Mouse (Mus musculus): ENCODE measurements around the gene Trmt10a. TPM values are rescaled to one million over a fixed set of nuclear protein-coding genes. Genes with fewer than 3 reads are reported as not detected.

Gene Trmt10a
- polyA plus RNA-seq, 1 experiment from 2014 or later: 11.4 TPM

GRCm38 (mm10) chr3:138110910-138111782 lies 32.1 kb upstream of the Trmt10a start:
- ATAC-seq (ENCODE audit: low read depth): no peak
- 86% methylated on average over 19 of the region's 19 CpGs for WGBS

GRCm38 (mm10) chr3:138114106-138114505 lies 29.1 kb upstream of the Trmt10a start:
- Histone ChIP-seq H3K27ac (ENCODE audit: low read length) (no peak overlapping the region), H3K4me2 (ENCODE audit: low read depth, low read length) (no peak overlapping the region), H3K9ac (ENCODE audit: low read length) (no peak overlapping the region), H3K36me3 (ENCODE audit: control insufficient read depth, insufficient read depth, low read length) (no peaks in the 10 kb centered on the region), H3K4me1 (replicated peaks; ENCODE audit: control insufficient read depth, insufficient read depth, low read length) (no peaks in the 10 kb centered on the region), H3K9me3 (ENCODE audit: control insufficient read depth, low read length) (no peaks in the 10 kb centered on the region), H3K27me3 (ENCODE audit: control insufficient read depth, insufficient read depth, low read depth, low read length) (no peaks in the 10 kb centered on the region), H3K4me3 (ENCODE audit: low read length) (no peak overlapping the region)
- ATAC-seq (ENCODE audit: low read depth): no peak
- WGBS: 77% methylated on average over 17 of the region's 17 CpGs

More at GRCm38 (mm10) chr3:138110910-138111782, 32.1 kb upstream of the Trmt10a start:
- no peaks in the 10 kb centered on the region for H3K4me1 ChIP-seq (replicated peaks; ENCODE audit: control insufficient read depth, insufficient read depth, low read length)
- no peaks in the 10 kb centered on the region for H3K36me3 ChIP-seq (ENCODE audit: control insufficient read depth, insufficient read depth, low read length)
- no peaks in the 10 kb centered on the region for H3K9me3 ChIP-seq (ENCODE audit: control insufficient read depth, low read length)
- H3K9ac ChIP-seq (ENCODE audit: low read length): no peak overlapping the region
- no peak overlapping the region for H3K4me3 ChIP-seq (ENCODE audit: low read length)
- H3K27ac ChIP-seq (ENCODE audit: low read length): no peak overlapping the region
- H3K27me3 ChIP-seq (ENCODE audit: control insufficient read depth, insufficient read depth, low read depth, low read length): no peaks in the 10 kb centered on the region
- no peak overlapping the region for H3K4me2 ChIP-seq (ENCODE audit: low read depth, low read length)

DNA sequence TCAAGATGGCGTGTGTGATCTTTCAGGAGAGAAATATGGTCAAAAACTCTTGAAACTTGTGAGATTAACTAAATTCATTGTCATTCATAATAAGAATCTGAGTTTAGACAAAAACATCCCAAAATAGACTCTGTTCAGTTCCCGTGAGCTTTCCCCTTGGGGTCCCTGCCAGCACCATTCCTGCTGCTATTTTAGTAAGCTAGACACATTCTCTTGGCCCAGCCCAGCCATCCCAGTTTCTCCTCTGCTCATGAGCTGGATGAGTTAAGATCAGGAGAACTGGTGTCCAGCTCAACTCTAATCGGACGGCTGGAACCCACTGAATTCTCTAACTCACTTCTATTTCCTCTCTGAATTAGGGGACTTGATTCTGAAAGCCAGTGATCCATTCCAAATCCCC lies 26.4 kb upstream of the Trmt10a start:
- no peak for ATAC-seq (ENCODE audit: low read depth)
- H3K36me3 ChIP-seq (ENCODE audit: control insufficient read depth, insufficient read depth, low read length): no peaks in the 10 kb centered on the region
- H3K27ac ChIP-seq (ENCODE audit: low read length): no peak overlapping the region
- H3K4me2 ChIP-seq (ENCODE audit: low read depth, low read length): no peak overlapping the region
- no peaks in the 10 kb centered on the region for H3K27me3 ChIP-seq (ENCODE audit: control insufficient read depth, insufficient read depth, low read depth, low read length)
- no peak overlapping the region for H3K9ac ChIP-seq (ENCODE audit: low read length)
- WGBS: 81% methylated on average over 4 of the region's 4 CpGs
- no peaks in the 10 kb centered on the region for H3K9me3 ChIP-seq (ENCODE audit: control insufficient read depth, low read length)
- H3K4me3 ChIP-seq (ENCODE audit: low read length): no peak overlapping the region
- no peaks in the 10 kb centered on the region for H3K4me1 ChIP-seq (replicated peaks; ENCODE audit: control insufficient read depth, insufficient read depth, low read length)

- no peak for ATAC-seq (ENCODE audit: low read depth)
- H3K9ac ChIP-seq (ENCODE audit: low read length): no peak overlapping the region
- H3K27ac ChIP-seq (ENCODE audit: low read length): no peak overlapping the region
- no peak overlapping the region for H3K4me3 ChIP-seq (ENCODE audit: low read length)
- H3K4me2 ChIP-seq (ENCODE audit: low read depth, low read length): no peak overlapping the region
- 58% methylated on average over 6 of the region's 6 CpGs for WGBS
- no peaks in the 10 kb centered on the region for H3K9me3 ChIP-seq (ENCODE audit: control insufficient read depth, low read length)
- H3K4me1 ChIP-seq (replicated peaks; ENCODE audit: control insufficient read depth, insufficient read depth, low read length): no peaks in the 10 kb centered on the region
- no peaks in the 10 kb centered on the region for H3K36me3 ChIP-seq (ENCODE audit: control insufficient read depth, insufficient read depth, low read length)
- H3K27me3 ChIP-seq (ENCODE audit: control insufficient read depth, insufficient read depth, low read depth, low read length): no peaks in the 10 kb centered on the region
Measured at GRCm38 (mm10) chr3:138118392-138118791, 24.9 kb upstream of the Trmt10a start.

DNA sequence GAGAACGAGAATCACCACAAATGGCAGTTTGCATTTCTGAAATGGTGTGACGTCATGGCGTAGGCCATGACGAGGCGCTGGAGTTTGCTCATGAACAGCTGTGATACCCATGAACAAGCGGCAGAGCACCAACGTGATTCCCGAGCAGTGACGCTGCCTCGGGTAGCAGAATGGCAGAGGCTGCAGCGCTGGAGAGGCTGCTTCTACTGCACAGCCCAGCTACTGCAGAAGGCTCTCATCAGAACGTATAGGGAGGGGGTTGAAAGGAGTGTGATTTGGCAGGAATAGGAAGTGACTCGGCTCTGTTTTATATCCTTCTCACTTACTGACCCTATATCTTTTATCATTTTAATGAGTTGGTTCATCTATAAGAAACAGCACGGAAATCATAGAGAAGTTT lies 24.4 kb upstream of the Trmt10a start:
- no peaks in the 10 kb centered on the region for H3K36me3 ChIP-seq (ENCODE audit: control insufficient read depth, insufficient read depth, low read length)
- no peak overlapping the region for H3K4me3 ChIP-seq (ENCODE audit: low read length)
- H3K4me2 ChIP-seq (ENCODE audit: low read depth, low read length): no peak overlapping the region
- H3K9ac ChIP-seq (ENCODE audit: low read length): no peak overlapping the region
- no peak overlapping the region for H3K27ac ChIP-seq (ENCODE audit: low read length)
- ATAC-seq (ENCODE audit: low read depth): peak; percentile 17; the same call in 1 of the 2 replicates
- WGBS: 55% methylated on average over 14 of the region's 14 CpGs
- no peaks in the 10 kb centered on the region for H3K9me3 ChIP-seq (ENCODE audit: control insufficient read depth, low read length)
- H3K4me1 ChIP-seq (replicated peaks; ENCODE audit: control insufficient read depth, insufficient read depth, low read length): no peaks in the 10 kb centered on the region
- no peaks in the 10 kb centered on the region for H3K27me3 ChIP-seq (ENCODE audit: control insufficient read depth, insufficient read depth, low read depth, low read length)

DNA sequence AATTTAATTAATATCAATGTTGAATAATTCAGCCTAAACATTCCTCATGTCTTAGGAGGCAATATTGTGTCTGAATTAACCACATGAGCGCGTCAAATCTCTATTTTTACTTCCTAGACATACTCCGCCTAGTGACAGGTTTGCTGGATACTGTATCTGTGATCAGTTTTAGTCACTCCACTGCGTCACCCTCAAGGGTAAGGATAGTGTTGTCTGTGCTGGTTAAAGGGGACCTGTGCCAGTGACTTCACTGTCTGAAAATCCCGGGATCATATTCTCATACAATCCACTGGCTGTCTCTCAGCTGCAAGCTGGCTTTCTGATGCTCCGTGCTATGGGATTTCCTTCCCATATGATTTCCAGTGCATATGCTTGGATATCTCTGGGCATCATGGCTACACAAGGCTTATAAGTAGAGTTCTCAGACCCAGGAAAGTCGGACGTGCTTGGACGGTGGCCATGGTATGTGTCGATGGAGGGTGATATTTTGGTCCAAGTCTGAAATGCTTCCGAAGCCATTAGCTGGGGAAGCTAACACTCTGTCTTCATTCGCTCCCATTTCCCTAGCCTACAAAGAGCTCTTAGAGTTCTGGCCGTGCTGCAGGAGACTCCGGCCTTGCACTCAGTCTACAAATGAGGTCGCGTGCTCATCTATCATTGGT lies 23.7 kb upstream of the Trmt10a start:
- Histone ChIP-seq H3K36me3 (ENCODE audit: control insufficient read depth, insufficient read depth, low read length) (no peaks in the 10 kb centered on the region), H3K4me1 (replicated peaks; ENCODE audit: control insufficient read depth, insufficient read depth, low read length) (no peaks in the 10 kb centered on the region), H3K4me2 (ENCODE audit: low read depth, low read length) (no peak overlapping the region), H3K4me3 (ENCODE audit: low read length) (no peak overlapping the region), H3K9ac (ENCODE audit: low read length) (no peak overlapping the region), H3K27me3 (ENCODE audit: control insufficient read depth, insufficient read depth, low read depth, low read length) (no peaks in the 10 kb centered on the region), H3K9me3 (ENCODE audit: control insufficient read depth, low read length) (no peaks in the 10 kb centered on the region), H3K27ac (ENCODE audit: low read length) (no peak overlapping the region)
- WGBS: 77% methylated on average over 16 of the region's 16 CpGs
- peak; percentile 57; the same call in 1 of the 2 replicates for ATAC-seq (ENCODE audit: low read depth)

- WGBS: 92% methylated on average over 2 of the region's 2 CpGs
- ATAC-seq (ENCODE audit: low read depth): no peak
- H3K27me3 ChIP-seq (ENCODE audit: control insufficient read depth, insufficient read depth, low read depth, low read length): no peaks in the 10 kb centered on the region
Measured at GRCm38 (mm10) chr3:138121461-138121860, 21.8 kb upstream of the Trmt10a start.

DNA sequence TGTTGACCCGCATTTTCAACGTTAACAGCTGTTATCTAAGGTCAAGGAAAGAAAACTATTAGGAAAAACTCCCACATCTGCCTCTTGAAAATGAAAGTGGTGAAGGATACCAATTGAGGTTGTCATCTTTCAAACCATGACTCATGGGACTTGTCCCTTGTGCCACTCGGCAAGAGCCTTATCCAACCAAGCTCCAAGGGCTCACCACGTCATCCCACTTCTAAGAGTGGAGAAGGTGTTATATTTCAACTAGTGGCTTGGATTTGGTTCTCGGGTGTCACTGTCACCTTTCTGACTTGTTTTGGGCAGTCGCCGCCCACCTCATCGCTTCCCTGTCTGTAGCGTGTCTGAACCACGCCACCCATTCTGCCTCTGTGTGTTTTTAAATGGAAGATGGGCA lies 19.4 kb upstream of the Trmt10a start:
- 69% methylated on average over 10 of the region's 10 CpGs for WGBS
- no peak overlapping the region for H3K9ac ChIP-seq (ENCODE audit: low read length)

More at GRCm38 (mm10) chr3:138121461-138121860, 21.8 kb upstream of the Trmt10a start:
- Histone ChIP-seq H3K27ac (ENCODE audit: low read length) (no peak overlapping the region), H3K4me2 (ENCODE audit: low read depth, low read length) (no peak overlapping the region), H3K9me3 (ENCODE audit: control insufficient read depth, low read length) (no peaks in the 10 kb centered on the region), H3K9ac (ENCODE audit: low read length) (no peak overlapping the region), H3K36me3 (ENCODE audit: control insufficient read depth, insufficient read depth, low read length) (no peaks in the 10 kb centered on the region), H3K4me1 (replicated peaks; ENCODE audit: control insufficient read depth, insufficient read depth, low read length) (no peaks in the 10 kb centered on the region), H3K4me3 (ENCODE audit: low read length) (no peak overlapping the region)

DNA sequence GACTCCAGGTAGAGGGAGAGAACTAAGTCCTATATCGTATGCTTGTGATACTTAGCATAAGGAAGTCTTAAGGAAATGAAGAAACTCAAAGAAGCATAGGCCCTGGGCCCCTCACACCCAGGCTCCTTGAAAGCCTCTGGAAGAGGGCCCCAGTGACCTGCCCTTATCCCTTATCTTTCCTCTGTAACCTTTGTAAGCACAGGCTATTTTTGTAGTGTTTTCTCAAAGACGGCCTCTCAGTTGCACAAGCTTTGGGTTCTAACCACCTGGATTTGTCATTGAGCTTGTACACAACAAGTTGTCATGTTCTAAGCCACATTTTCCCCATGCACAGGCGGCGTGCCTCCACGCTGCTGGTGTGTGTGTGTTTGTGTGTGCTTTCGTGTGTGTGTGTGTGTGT lies 14.1 kb upstream of the Trmt10a start:
- Histone ChIP-seq H3K4me3 (ENCODE audit: low read length) (no peak overlapping the region), H3K9me3 (ENCODE audit: control insufficient read depth, low read length) (no peaks in the 10 kb centered on the region), H3K4me1 (replicated peaks; ENCODE audit: control insufficient read depth, insufficient read depth, low read length) (no peaks in the 10 kb centered on the region), H3K9ac (ENCODE audit: low read length) (no peak overlapping the region), H3K4me2 (ENCODE audit: low read depth, low read length) (no peak overlapping the region), H3K27ac (ENCODE audit: low read length) (no peak overlapping the region), H3K27me3 (ENCODE audit: control insufficient read depth, insufficient read depth, low read depth, low read length) (no peaks in the 10 kb centered on the region), H3K36me3 (ENCODE audit: control insufficient read depth, insufficient read depth, low read length) (no peaks in the 10 kb centered on the region)
- 74% methylated on average over 6 of the region's 6 CpGs for WGBS
- ATAC-seq (ENCODE audit: low read depth): no peak

More for the DNA sequence above, 19.4 kb upstream of the Trmt10a start:
- H3K4me2 ChIP-seq (ENCODE audit: low read depth, low read length): no peak overlapping the region
- no peaks in the 10 kb centered on the region for H3K27me3 ChIP-seq (ENCODE audit: control insufficient read depth, insufficient read depth, low read depth, low read length)
- ATAC-seq (ENCODE audit: low read depth): no peak
- H3K4me1 ChIP-seq (replicated peaks; ENCODE audit: control insufficient read depth, insufficient read depth, low read length): no peaks in the 10 kb centered on the region
- no peaks in the 10 kb centered on the region for H3K9me3 ChIP-seq (ENCODE audit: control insufficient read depth, low read length)
- H3K4me3 ChIP-seq (ENCODE audit: low read length): no peak overlapping the region
- H3K36me3 ChIP-seq (ENCODE audit: control insufficient read depth, insufficient read depth, low read length): no peaks in the 10 kb centered on the region
- H3K27ac ChIP-seq (ENCODE audit: low read length): no peak overlapping the region
